Mouse (Mus musculus) liver, embryonic 12.5 days (tissue): ENCODE measurements around the gene Fbxl14. TPM values are rescaled to one million over a fixed set of nuclear protein-coding genes. Genes with fewer than 3 reads are reported as not detected.

Experiments
- polyA plus RNA-seq: library from polyadenylated mRNA; unstranded; fragments of >200 nt; fragmentation: Nextera tagmentation; extraction: Ambion mirVana; gene quantifications from 2 replicates; pipeline ENCODE4 v1.2.1, GENCODE M21; 2016

Gene Fbxl14
- polyA plus RNA-seq, 1 experiment from 2014 or later, result 3.4 TPM

Other genes with a start within 250 kb of the Fbxl14 start
- 0.05 TPM in 1 of 2 replicates, not detected in the other for gene Cacna2d4, start 243.1 kb upstream of the Fbxl14 start, polyA plus RNA-seq
- not detected in 2 replicates for gene Lrtm2, start 148.9 kb upstream of the Fbxl14 start, polyA plus RNA-seq
- gene Adipor2, start 62.0 kb upstream of the Fbxl14 start, polyA plus RNA-seq, result 30.2 TPM in 2 replicates
- gene Wnt5b, start 64.7 kb downstream of the Fbxl14 start, polyA plus RNA-seq, result 1.1 and 1.5 TPM in 2 replicates